7 mouse cellular contexts compared by ENCODE assay signal in the genomic region with DNA sequence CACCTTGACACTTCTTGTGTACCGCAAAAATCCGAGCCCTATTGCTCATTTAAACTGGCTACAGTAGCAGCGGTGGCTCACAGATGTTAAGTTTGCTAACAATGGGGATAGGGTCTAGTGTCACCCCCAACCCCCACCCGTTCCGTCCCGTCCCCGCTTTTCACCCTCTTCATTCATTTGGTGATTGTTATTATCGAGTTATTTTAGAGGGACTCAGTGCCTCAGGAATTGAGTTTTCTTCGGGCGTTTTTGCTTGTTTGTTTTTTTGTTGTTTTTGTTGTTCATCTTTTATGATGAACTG. TPM values are rescaled to one million over a fixed set of nuclear protein-coding genes. Genes with fewer than 3 reads are reported as not detected.
A peak's percentile ranks its signal among the peaks of the same experiment; 100 is the strongest.
DNase-seq lines count a peak whose midpoint lies in the region; ATAC-seq and TF ChIP-seq lines count a peak whose summit lies in the region.

No protein-coding gene starts in this region.

- WGBS in lung, postnatal 0 days = under 1% methylated on average over 10 of the region's 10 CpGs
- WGBS in forebrain, embryonic 10.5 days = under 1% methylated on average over 10 of the region's 10 CpGs
- under 1% methylated on average over 10 of the region's 10 CpGs for WGBS in intestine, postnatal 0 days
- under 1% methylated on average over 10 of the region's 10 CpGs for WGBS in olfactory bulb, adult 2 months

- no peaks in the 10 kb centered on the region for H3K9me3 ChIP-seq in lung, postnatal 0 days (ENCODE audit: low read length)
- no peaks in the 10 kb centered on the region for H3K9me3 ChIP-seq in forebrain, embryonic 10.5 days
- H3K9me3 ChIP-seq in intestine, postnatal 0 days (ENCODE audit: control insufficient read depth) = no peaks in the 10 kb centered on the region

- H3K27me3 ChIP-seq in lung, postnatal 0 days (replicated peaks; ENCODE audit: insufficient read depth, low read length) = no peaks in the 10 kb centered on the region
- no peaks in the 10 kb centered on the region for H3K27me3 ChIP-seq in forebrain, embryonic 10.5 days (ENCODE audit: poor library complexity, severe bottlenecking)
- H3K27me3 ChIP-seq in intestine, postnatal 0 days (replicated peaks; ENCODE audit: control insufficient read depth, insufficient read depth, low read length) = no peaks in the 10 kb centered on the region

- H3K4me3 ChIP-seq in lung, postnatal 0 days (ENCODE audit: low read depth, low read length) = peak overlapping the region; percentile 89
- peak overlapping the region; percentile 79 for H3K4me3 ChIP-seq in forebrain, embryonic 10.5 days
- peak overlapping the region; percentile 91 for H3K4me3 ChIP-seq in intestine, postnatal 0 days (ENCODE audit: low read depth, low read length)
- peak overlapping the region; percentile 58 for H3K4me3 ChIP-seq in olfactory bulb, adult 2 months (ENCODE audit: insufficient read depth, low read depth, low read length)

- H3K27ac ChIP-seq in lung, postnatal 0 days (ENCODE audit: low read length) = peak overlapping the region; percentile 82
- peak overlapping the region; percentile 98 for H3K27ac ChIP-seq in forebrain, embryonic 10.5 days
- H3K27ac ChIP-seq in intestine, postnatal 0 days (ENCODE audit: low read depth, low read length) = peak overlapping the region; percentile 78
- H3K27ac ChIP-seq in olfactory bulb, adult 2 months (ENCODE audit: insufficient read depth, low read depth, low read length) = 0 out of 2 replicates have a peak overlapping the region, but pooled peaks have one; percentile 6

- TF ChIP-seq CTCF in lung, postnatal 0 days (IDR thresholded peaks at IDR 0.05) = no peak
- no peak for TF ChIP-seq CTCF in intestine, postnatal 0 days (IDR thresholded peaks at IDR 0.05; ENCODE audit: low read depth)
- TF ChIP-seq CTCF in olfactory bulb, adult 2 months (IDR thresholded peaks at IDR 0.05; ENCODE audit: insufficient read depth, low read depth, low read length) = no peak

- H3K9ac ChIP-seq in lung, postnatal 0 days (replicated peaks; ENCODE audit: low read depth) = peak overlapping the region; percentile 72
- peak overlapping the region; percentile 72 for H3K9ac ChIP-seq in intestine, postnatal 0 days (ENCODE audit: low read depth, low read length)

- peak; percentile 12 for DNase-seq in lung, postnatal 0 days (ENCODE audit: low spot score)
- DNase-seq in lung, postnatal 14 days = no peak
- DNase-seq in forebrain, embryonic 10.5 days (ENCODE audit: extremely low spot score, low spot score) = no peak
- no peak for DNase-seq in embryo, embryonic 10 days (ENCODE audit: low spot score)
- no peak for DNase-seq in layer of hippocampus, postnatal 25 days (ENCODE audit: extremely low spot score in 1 of 2, low spot score in 1 of 2)

- no peak for ATAC-seq in lung, postnatal 0 days
- ATAC-seq in intestine, postnatal 0 days = no peak

- no peak for TF ChIP-seq EP300 in lung, postnatal 0 days (IDR thresholded peaks at IDR 0.05)

- no peak for TF ChIP-seq POLR2A in olfactory bulb, adult 2 months (IDR thresholded peaks at IDR 0.05; ENCODE audit: insufficient read depth, low read depth, low read length)

- 0 out of 2 replicates have a peak, but pooled peaks cover 6% of the 10 kb centered on the region for H3K36me3 ChIP-seq in lung, postnatal 0 days (ENCODE audit: insufficient read depth, low read length)
- peaks cover 33% of the 10 kb centered on the region for H3K36me3 ChIP-seq in forebrain, embryonic 10.5 days (replicated peaks)
- H3K36me3 ChIP-seq in intestine, postnatal 0 days (ENCODE audit: control insufficient read depth, insufficient read depth) = peaks cover 9% of the 10 kb centered on the region

- peak overlapping the region; percentile 75 for H3K4me2 ChIP-seq in lung, postnatal 0 days (replicated peaks; ENCODE audit: low read depth, low read length)
- H3K4me2 ChIP-seq in intestine, postnatal 0 days (replicated peaks; ENCODE audit: low read depth) = peak overlapping the region; percentile 75

- H3K4me1 ChIP-seq in lung, postnatal 0 days (ENCODE audit: insufficient read depth, low read depth, low read length) = no peaks in the 10 kb centered on the region
- H3K4me1 ChIP-seq in forebrain, embryonic 10.5 days = peaks cover 35% of the 10 kb centered on the region
- H3K4me1 ChIP-seq in intestine, postnatal 0 days (replicated peaks; ENCODE audit: control insufficient read depth, insufficient read depth, low read length) = no peaks in the 10 kb centered on the region
- H3K4me1 ChIP-seq in olfactory bulb, adult 2 months (ENCODE audit: control insufficient read depth, insufficient read depth, low read length) = no peaks in the 10 kb centered on the region

RNA-seq across cellular contexts. Expression of a gene that starts 0.8 kb away (rescaled TPM):
- 7.5 and 9.1 TPM in 2 replicates for polyA plus RNA-seq in lung, postnatal 0 days (2015; fragmentation: Nextera tagmentation; extraction: Ambion mirVana)
- polyA plus RNA-seq in forebrain, embryonic 10.5 days (2016; fragmentation: Nextera tagmentation; extraction: Ambion mirVana) = 45.8 and 47.6 TPM in 2 replicates
- polyA plus RNA-seq in intestine, postnatal 0 days (2015; fragmentation: Nextera tagmentation; extraction: Ambion mirVana) = 7.4 and 7.5 TPM in 2 replicates
- 105 TPM in 1 of 2 replicates, not detected in the other for polyA plus RNA-seq in olfactory bulb, adult 2 months (2012; ENCODE audit: insufficient read depth, insufficient read length, low replicate concordance, missing spikeins)
- 10 to 100 TPM in 1 of 2 experiments, 1 to 10 TPM in 1; 9.3 to 14.8 TPM for total RNA-seq in layer of hippocampus, postnatal 25 days (2021)

RNA-seq across cellular contexts. Expression of a gene that starts 28.7 kb away (rescaled TPM):
- polyA plus RNA-seq in lung, postnatal 0 days (2015; fragmentation: Nextera tagmentation; extraction: Ambion mirVana) = 61.2 and 62.5 TPM in 2 replicates
- polyA plus RNA-seq in forebrain, embryonic 10.5 days (2016; fragmentation: Nextera tagmentation; extraction: Ambion mirVana) = 61.6 and 65.9 TPM in 2 replicates
- 68.5 and 69.6 TPM in 2 replicates for polyA plus RNA-seq in intestine, postnatal 0 days (2015; fragmentation: Nextera tagmentation; extraction: Ambion mirVana)
- not detected in 2 replicates for polyA plus RNA-seq in olfactory bulb, adult 2 months (2012; ENCODE audit: insufficient read depth, insufficient read length, low replicate concordance, missing spikeins)
- 10 to 100 TPM; 37.2 to 41.1 TPM for total RNA-seq in layer of hippocampus, postnatal 25 days (2021)

Comparison
In these comparisons a context has a peak if more than half of its experiments do, and no peak if none do; other contexts are left out.
1. H3K27ac ChIP-seq: peak in every context shown above with its lines; median percentile 98 in forebrain, embryonic 10.5 days; 82 in lung, postnatal 0 days; 78 in intestine, postnatal 0 days; 6 in olfactory bulb, adult 2 months.